Mouse (Mus musculus): Measurements from ENCODE around the gene Heg1. TPM values are rescaled to one million over a fixed set of nuclear protein-coding genes. Genes with fewer than 3 reads are reported as not detected.

Gene Heg1
- polyA plus RNA-seq, 1 experiment from 2014 or later, result 17.3 TPM

DNA sequence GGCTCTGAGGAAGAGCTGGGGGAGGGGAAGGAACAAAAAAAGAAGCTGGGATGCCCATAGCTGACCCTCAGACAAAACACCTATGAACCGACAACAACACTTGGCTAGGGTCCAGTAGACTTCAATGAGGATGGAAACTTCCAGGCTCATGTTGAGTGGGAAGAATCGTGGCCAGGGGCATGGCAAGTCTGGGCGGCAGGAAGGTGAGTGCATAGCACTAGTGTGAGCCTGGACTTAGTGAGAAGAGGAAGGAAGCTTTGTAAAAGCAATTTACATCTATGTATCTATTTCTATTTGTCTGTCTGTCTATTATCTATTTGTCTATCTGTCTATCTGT lies 8.4 kb upstream of the Heg1 start:
- no peak for ATAC-seq (ENCODE audit: low FRiP score, low TSS enrichment)
- Histone ChIP-seq H3K9ac (replicated peaks; ENCODE audit: low read length) (no peak overlapping the region), H3K36me3 (ENCODE audit: insufficient read depth, low read length) (no peaks in the 10 kb centered on the region), H3K9me3 (ENCODE audit: low read length) (no peaks in the 10 kb centered on the region), H3K4me2 (replicated peaks; ENCODE audit: low read depth, low read length) (no peak overlapping the region), H3K4me3 (ENCODE audit: low read length) (no peak overlapping the region), H3K4me1 (ENCODE audit: insufficient read depth, low read length) (peaks cover 5% of the 10 kb centered on the region; the same call in 1 of the 2 replicates), H3K27ac (ENCODE audit: low read length) (no peak overlapping the region), H3K27me3 (ENCODE audit: insufficient read depth, low read length) (no peaks in the 10 kb centered on the region)
- 71% methylated on average over 3 of the region's 3 CpGs for WGBS

DNA sequence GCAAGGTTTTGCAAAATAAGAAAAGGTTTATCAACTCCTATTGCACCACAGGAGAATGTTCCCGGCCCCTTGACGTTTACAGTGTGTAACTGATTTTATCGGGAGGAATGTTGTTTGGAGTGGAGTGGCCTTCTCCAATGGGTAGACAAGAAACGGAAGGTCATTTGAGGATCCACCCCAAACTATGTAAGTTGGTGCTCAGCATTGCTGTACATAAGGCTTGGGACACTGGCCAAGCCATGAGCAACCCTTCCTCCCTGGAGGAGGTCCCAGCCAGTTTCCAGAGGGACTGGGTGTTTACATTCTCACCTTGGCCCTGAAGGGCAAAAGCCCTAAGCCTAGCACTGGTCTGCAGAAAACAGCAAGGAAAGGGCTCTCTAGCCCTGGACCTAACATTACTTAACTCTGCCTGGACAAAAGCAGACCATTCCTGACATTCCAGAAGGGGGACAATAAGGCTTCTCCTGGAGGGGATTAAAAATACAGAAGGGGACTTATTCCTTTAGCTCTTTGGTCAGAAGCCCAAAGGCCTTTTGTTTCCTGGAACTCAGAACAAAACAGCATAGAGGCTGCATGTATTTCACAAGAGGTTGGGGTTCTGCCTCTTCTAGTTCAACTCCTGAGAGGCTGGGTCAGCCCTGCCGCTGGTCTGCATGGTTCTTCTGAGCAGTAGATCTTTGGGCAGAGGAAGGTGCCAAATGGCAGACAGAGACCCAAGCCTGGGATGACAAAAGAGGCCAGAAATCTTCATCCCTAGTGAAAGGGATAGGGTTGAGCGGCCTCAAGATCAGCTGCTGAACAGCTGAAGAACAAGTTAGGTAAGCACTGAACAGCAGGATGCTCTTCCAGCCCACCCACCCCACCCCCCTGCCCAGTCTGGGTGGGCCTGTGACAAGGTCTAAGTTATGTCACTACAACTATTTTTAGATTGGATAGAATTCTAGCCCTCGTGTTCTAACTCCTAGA lies 7.5 kb upstream of the Heg1 start:
- WGBS, result 69% methylated on average over 7 of the region's 7 CpGs

DNA sequence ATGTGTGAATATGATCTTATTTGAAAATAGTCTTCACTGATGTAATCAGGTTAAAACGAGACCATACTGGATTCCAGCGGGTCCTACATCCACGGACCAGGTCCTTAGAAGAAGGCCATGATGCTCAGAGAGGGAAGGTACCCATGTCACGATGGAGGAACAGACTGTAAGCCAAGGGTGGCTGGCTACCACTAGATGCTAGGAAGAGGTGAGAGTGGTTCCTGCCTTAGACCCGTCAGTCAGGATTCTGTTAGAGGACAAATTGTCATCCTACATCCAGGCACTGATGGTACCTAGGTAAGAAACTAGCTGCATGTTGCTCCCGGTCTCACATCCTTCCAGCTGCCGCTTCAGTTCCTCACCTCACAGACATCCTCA lies 6.9 kb upstream of the Heg1 start:
- Histone ChIP-seq H3K4me3 (ENCODE audit: low read length) (no peak overlapping the region), H3K9me3 (ENCODE audit: low read length) (no peaks in the 10 kb centered on the region), H3K27ac (ENCODE audit: low read length) (no peak overlapping the region), H3K4me2 (replicated peaks; ENCODE audit: low read depth, low read length) (no peak overlapping the region), H3K27me3 (ENCODE audit: insufficient read depth, low read length) (no peaks in the 10 kb centered on the region), H3K36me3 (ENCODE audit: insufficient read depth, low read length) (no peaks in the 10 kb centered on the region), H3K9ac (replicated peaks; ENCODE audit: low read length) (no peak overlapping the region), H3K4me1 (ENCODE audit: insufficient read depth, low read length) (peaks cover 5% of the 10 kb centered on the region; the same call in 1 of the 2 replicates)
- WGBS, result 89% methylated on average over 7 of the region's 7 CpGs
- no peak for ATAC-seq (ENCODE audit: low FRiP score, low TSS enrichment)

More for the DNA sequence above, 7.5 kb upstream of the Heg1 start:
- Histone ChIP-seq H3K36me3 (ENCODE audit: insufficient read depth, low read length) (no peaks in the 10 kb centered on the region), H3K9ac (replicated peaks; ENCODE audit: low read length) (no peak overlapping the region), H3K9me3 (ENCODE audit: low read length) (no peaks in the 10 kb centered on the region), H3K4me2 (replicated peaks; ENCODE audit: low read depth, low read length) (no peak overlapping the region), H3K4me3 (ENCODE audit: low read length) (no peak overlapping the region), H3K4me1 (ENCODE audit: insufficient read depth, low read length) (peaks cover 5% of the 10 kb centered on the region; the same call in 1 of the 2 replicates), H3K27me3 (ENCODE audit: insufficient read depth, low read length) (no peaks in the 10 kb centered on the region), H3K27ac (ENCODE audit: low read length) (no peak overlapping the region)
- ATAC-seq (ENCODE audit: low FRiP score, low TSS enrichment), result no peak

DNA sequence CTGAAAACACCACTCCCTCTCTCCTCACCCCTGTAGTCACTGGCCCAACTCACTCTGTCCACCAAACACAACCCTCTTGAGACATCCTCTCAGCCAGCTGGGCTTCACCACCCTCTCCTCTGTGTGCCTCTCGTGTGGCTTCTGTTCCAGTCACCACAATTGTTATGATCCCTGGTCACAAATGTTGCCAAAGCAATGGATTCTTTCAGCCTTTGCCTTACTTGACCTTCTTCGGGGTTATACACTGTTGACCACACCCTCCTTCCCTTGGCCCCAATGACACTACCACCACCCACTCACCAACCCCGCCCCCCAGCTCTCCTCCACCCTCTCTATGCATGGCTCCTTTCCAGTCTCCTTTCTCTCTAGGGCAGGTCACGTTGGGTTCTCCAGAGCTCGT lies 6.3 kb upstream of the Heg1 start:
- Histone ChIP-seq H3K4me3 (ENCODE audit: low read length) (no peak overlapping the region), H3K9ac (replicated peaks; ENCODE audit: low read length) (no peak overlapping the region), H3K9me3 (ENCODE audit: low read length) (no peaks in the 10 kb centered on the region), H3K4me2 (replicated peaks; ENCODE audit: low read depth, low read length) (no peak overlapping the region), H3K27me3 (ENCODE audit: insufficient read depth, low read length) (no peaks in the 10 kb centered on the region), H3K36me3 (ENCODE audit: insufficient read depth, low read length) (no peaks in the 10 kb centered on the region), H3K4me1 (ENCODE audit: insufficient read depth, low read length) (peaks cover 5% of the 10 kb centered on the region; the same call in 1 of the 2 replicates), H3K27ac (ENCODE audit: low read length) (no peak overlapping the region)
- ATAC-seq (ENCODE audit: low FRiP score, low TSS enrichment), result no peak
- 80% methylated on average over 5 of the region's 5 CpGs for WGBS

DNA sequence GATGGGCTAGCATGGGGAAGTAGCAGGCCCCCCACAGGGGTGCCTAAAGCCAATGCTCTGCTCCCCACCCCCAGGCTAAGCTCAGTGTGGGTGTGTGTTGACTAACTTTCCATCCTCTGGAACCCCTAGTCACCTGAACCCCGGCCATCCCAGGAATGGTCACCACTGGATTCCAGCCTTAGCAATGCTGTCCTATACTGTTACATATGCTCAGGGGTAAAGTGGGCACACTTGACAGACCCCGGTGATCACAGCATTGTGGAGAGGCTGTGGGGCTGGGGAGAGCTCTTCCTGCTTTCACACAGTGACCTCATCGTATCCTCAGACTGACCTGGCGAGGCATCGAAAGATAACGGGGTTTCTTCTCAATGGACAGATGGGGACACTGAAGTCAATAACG lies 3.9 kb upstream of the Heg1 start:
- no peak overlapping the region for H3K4me2 ChIP-seq (replicated peaks; ENCODE audit: low read depth, low read length)
- ATAC-seq (ENCODE audit: low FRiP score, low TSS enrichment), result no peak
- H3K9me3 ChIP-seq (ENCODE audit: low read length), result no peaks in the 10 kb centered on the region
- no peak overlapping the region for H3K4me3 ChIP-seq (ENCODE audit: low read length)
- no peaks in the 10 kb centered on the region for H3K27me3 ChIP-seq (ENCODE audit: insufficient read depth, low read length)
- no peaks in the 10 kb centered on the region for H3K36me3 ChIP-seq (ENCODE audit: insufficient read depth, low read length)
- H3K9ac ChIP-seq (replicated peaks; ENCODE audit: low read length), result no peak overlapping the region
- H3K4me1 ChIP-seq (ENCODE audit: insufficient read depth, low read length), result peaks cover 5% of the 10 kb centered on the region; the same call in 1 of the 2 replicates
- 85% methylated on average over 7 of the region's 7 CpGs for WGBS
- H3K27ac ChIP-seq (ENCODE audit: low read length), result no peak overlapping the region

DNA sequence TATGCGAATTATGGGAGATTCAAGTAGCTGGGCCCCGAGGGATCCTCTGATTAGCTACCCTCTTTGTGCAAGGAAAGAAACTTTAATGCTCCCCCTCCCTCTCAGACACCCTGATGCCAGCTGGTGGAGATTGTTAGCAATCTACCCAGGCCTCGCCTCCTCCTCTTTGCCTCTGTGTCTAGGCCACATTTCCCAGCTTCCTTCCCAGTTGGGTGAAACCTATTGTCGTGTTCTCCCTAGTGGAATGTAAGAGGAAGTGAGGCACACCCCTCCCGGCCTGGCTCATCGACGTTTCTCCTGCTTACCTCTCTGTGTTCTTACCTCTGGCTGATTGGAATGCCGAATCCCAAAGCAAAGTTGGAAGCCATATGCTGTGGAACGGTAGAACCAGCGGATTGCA lies 3.4 kb upstream of the Heg1 start:
- Histone ChIP-seq H3K36me3 (ENCODE audit: insufficient read depth, low read length) (no peaks in the 10 kb centered on the region), H3K27me3 (ENCODE audit: insufficient read depth, low read length) (no peaks in the 10 kb centered on the region), H3K9me3 (ENCODE audit: low read length) (no peaks in the 10 kb centered on the region), H3K4me2 (replicated peaks; ENCODE audit: low read depth, low read length) (no peak overlapping the region), H3K4me1 (ENCODE audit: insufficient read depth, low read length) (peaks cover 11% of the 10 kb centered on the region; the same call in 1 of the 2 replicates), H3K9ac (replicated peaks; ENCODE audit: low read length) (no peak overlapping the region), H3K4me3 (ENCODE audit: low read length) (no peak overlapping the region), H3K27ac (ENCODE audit: low read length) (no peak overlapping the region)
- no peak for ATAC-seq (ENCODE audit: low FRiP score, low TSS enrichment)
- WGBS, result 57% methylated on average over 10 of the region's 10 CpGs

DNA sequence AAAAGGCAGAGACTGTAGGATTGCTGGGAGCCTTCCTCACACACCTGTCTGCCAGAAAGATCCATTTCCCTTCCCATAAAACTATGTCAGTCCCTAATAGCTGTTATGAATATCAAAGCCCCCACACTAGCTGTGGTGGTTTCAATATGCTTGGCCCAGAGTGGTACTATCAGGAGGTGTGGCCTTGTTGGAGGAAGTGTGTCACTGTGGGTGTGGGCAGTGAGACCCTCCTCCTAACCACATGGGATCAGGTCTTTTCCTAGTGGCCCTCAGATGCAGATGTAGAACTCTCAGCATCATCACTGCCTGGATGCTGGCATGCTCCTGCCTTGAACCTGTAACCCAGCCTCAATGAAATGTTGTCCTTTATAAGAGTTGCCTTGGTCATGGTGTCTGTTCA lies 2.5 kb upstream of the Heg1 start:
- Histone ChIP-seq H3K9ac (replicated peaks; ENCODE audit: low read length) (no peak overlapping the region), H3K4me2 (replicated peaks; ENCODE audit: low read depth, low read length) (no peak overlapping the region), H3K27ac (ENCODE audit: low read length) (no peak overlapping the region), H3K4me1 (ENCODE audit: insufficient read depth, low read length) (peaks cover 17% of the 10 kb centered on the region; the same call in 1 of the 2 replicates), H3K4me3 (ENCODE audit: low read length) (no peak overlapping the region), H3K36me3 (ENCODE audit: insufficient read depth, low read length) (no peaks in the 10 kb centered on the region), H3K9me3 (ENCODE audit: low read length) (no peaks in the 10 kb centered on the region), H3K27me3 (ENCODE audit: insufficient read depth, low read length) (no peaks in the 10 kb centered on the region)
- ATAC-seq (ENCODE audit: low FRiP score, low TSS enrichment), result no peak

DNA sequence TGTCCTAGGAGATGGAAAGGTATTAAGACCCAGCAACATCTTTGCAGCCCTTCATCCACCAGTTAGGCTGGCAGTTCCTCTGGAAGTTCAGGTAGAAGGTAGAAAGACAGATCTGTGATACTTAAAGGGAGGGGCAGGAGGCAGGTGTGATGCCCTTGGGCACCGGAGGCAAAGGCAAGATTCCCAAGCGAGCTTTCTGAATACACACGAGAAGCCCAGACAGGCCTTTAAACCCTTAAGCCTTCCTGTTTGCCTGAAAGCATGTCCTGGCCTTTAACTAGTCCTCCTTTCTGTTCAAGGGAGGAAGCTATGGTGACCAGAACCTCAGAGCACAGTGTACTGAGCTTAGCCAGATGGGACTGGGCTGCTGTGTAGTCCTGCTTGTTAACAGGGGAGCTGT lies 1.5 kb upstream of the Heg1 start:
- Histone ChIP-seq H3K9me3 (ENCODE audit: low read length) (no peaks in the 10 kb centered on the region), H3K9ac (replicated peaks; ENCODE audit: low read length) (no peak overlapping the region), H3K4me3 (ENCODE audit: low read length) (no peak overlapping the region), H3K27ac (ENCODE audit: low read length) (no peak overlapping the region), H3K27me3 (ENCODE audit: insufficient read depth, low read length) (no peaks in the 10 kb centered on the region), H3K4me2 (replicated peaks; ENCODE audit: low read depth, low read length) (no peak overlapping the region), H3K36me3 (ENCODE audit: insufficient read depth, low read length) (no peaks in the 10 kb centered on the region), H3K4me1 (ENCODE audit: insufficient read depth, low read length) (peaks cover 20% of the 10 kb centered on the region; the same call in 1 of the 2 replicates)
- 84% methylated on average over 3 of the region's 3 CpGs for WGBS
- no peak for ATAC-seq (ENCODE audit: low FRiP score, low TSS enrichment)

DNA sequence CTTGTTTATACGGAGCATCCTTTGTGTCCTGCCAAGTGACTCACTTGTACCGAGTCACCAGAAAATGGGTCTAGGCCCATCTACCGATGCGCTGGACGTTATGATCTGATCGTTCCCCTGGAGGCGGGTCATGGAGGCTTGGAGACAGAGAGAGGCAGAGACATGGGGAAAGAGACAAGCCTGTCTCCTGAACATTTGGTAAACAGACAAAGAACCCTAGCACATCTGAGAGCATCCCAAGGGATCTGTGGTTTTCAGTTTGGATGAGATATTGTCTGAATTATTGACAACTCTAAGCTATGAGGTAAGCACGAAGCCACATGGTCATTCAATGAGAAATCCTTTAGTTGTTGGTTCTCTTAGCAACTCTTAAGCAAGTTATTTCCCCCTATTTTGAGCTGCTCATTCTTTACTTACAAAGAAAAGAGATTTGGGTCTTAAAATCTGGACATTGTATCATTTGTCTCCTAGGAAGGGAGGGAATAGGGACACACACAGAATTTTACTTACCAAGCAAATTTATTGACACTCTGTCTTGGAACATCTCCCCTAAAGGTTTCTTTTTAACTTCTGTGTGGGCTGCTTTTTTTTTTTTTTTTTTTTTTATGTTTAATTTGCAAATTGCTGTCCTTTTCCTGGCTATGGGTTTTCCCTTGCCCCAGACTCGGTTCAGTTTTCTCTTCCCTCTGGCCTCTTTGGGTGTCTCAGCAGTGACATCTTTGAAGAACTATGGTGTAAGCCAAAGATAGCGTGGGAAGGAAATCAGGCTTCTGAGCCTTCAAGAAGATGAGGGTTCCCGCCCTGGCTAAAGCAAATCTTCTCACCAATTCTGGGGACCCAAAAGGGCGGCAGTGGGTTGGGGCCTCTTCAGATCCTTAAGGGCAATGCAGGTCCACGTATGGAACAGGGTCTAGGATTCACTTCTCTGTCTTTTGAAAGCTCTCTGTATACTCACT lies 686 bp upstream of the Heg1 start:
- ATAC-seq (ENCODE audit: low FRiP score, low TSS enrichment), result 0 out of 2 replicates have a peak, but pooled peaks have one; percentile 8
- no peaks in the 10 kb centered on the region for H3K27me3 ChIP-seq (ENCODE audit: insufficient read depth, low read length)
- H3K9me3 ChIP-seq (ENCODE audit: low read length), result no peaks in the 10 kb centered on the region
- H3K27ac ChIP-seq (ENCODE audit: low read length), result peak overlapping the region; percentile 74; the same call in 1 of the 2 replicates
- peaks cover 23% of the 10 kb centered on the region; the same call in 1 of the 2 replicates for H3K4me1 ChIP-seq (ENCODE audit: insufficient read depth, low read length)
- peak overlapping the region; percentile 83 for H3K9ac ChIP-seq (replicated peaks; ENCODE audit: low read length)
- 67% methylated on average over 13 of the region's 13 CpGs for WGBS
- peak overlapping the region; percentile 80 for H3K4me2 ChIP-seq (replicated peaks; ENCODE audit: low read depth, low read length)
- no peaks in the 10 kb centered on the region for H3K36me3 ChIP-seq (ENCODE audit: insufficient read depth, low read length)
- peak overlapping the region; percentile 64 for H3K4me3 ChIP-seq (ENCODE audit: low read length)
